Mouse (Mus musculus): ENCODE measurements around the gene Ankrd2. TPM values are rescaled to one million over a fixed set of nuclear protein-coding genes. Genes with fewer than 3 reads are reported as not detected.
A peak's percentile ranks its signal among the peaks of the same experiment; 100 is the strongest.

Ankrd2 gene
- polyA plus RNA-seq (2014; fragmentation: Nextera tagmentation; extraction: Ambion mirVana) = 0.30 TPM in 1 of 2 replicates, not detected in the other

DNA sequence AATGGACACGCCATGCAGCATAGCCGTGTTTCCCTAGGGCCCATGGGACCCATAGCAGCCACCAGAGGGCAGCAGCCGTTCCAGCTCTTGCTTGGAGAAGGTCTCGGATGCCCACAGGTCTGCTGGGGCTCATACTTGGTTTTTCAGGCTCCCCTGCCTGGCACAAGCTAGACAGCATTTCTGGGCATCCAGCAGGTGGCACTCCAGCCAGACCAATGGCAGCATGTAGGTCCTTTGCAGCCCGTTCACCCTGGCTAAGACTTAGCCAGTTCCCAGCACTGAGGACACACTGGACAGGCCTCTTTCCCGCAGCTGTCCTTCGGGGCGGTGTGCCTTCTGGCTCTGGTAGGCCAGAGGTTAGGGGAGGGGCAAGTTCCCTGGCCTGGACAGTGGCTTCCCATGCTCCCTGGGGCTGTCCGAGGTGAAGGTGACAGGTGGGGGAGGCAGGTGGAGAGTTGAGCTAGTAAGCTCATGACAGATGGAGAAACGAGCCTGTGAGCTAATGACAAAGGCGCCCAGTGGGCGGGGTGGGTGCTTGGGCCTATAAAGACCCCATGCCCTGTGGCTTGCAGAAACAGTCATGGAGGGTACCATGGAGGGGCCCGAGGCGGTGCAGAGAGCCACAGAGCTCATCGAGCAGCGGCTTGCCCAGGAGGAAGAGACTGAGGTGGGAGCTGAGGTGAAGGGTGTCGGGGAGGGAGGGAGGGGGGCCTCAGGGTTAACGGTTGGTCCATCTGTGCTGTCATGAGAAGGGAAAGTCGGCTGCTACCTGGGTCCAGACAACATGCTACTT, at the start of gene Ankrd2:
Gene Ankrd2, plus strand, starts transcription at position 545 of the 793 bp plus-strand sequence.
- H3K27ac ChIP-seq (ENCODE audit: low read length) = no peak within 1 kb of the TSS

GRCm38 (mm10) chr19:41987206-41987605, 48.6 kb upstream of the Ankrd2 start:
- H3K27me3 ChIP-seq (ENCODE audit: control insufficient read depth, insufficient read depth, low read length) = no peaks in the 10 kb centered on the region
- ATAC-seq (ENCODE audit: insufficient number of reproducible peaks, insufficient read depth, low FRiP score, low read depth) = no peak

More for the DNA sequence above, at the start of gene Ankrd2:
- no peak within 1 kb of the TSS for H3K9ac ChIP-seq (replicated peaks; ENCODE audit: low read depth, low read length)
- H3K4me3 ChIP-seq (ENCODE audit: low read depth, low read length) = no peak within 1 kb of the TSS
- H3K4me2 ChIP-seq (replicated peaks; ENCODE audit: low read depth, low read length) = no peak within 1 kb of the TSS
- ATAC-seq (ENCODE audit: insufficient number of reproducible peaks, insufficient read depth, low FRiP score, low read depth) = peak; percentile 77; the same call in 1 of the 2 replicates
- no peaks in the 10 kb centered on the region for H3K27me3 ChIP-seq (ENCODE audit: control insufficient read depth, insufficient read depth, low read length)
- H3K9me3 ChIP-seq (ENCODE audit: control insufficient read depth, low read depth, low read length) = no peaks in the 10 kb centered on the region
- 64% methylated on average over 19 of the region's 19 CpGs for WGBS
- H3K36me3 ChIP-seq (ENCODE audit: control insufficient read depth, insufficient read depth, low read length) = peaks cover 6% of the 10 kb centered on the region; the same call in 1 of the 2 replicates
- 0 out of 2 replicates have a peak, but pooled peaks cover 3% of the 10 kb centered on the region for H3K4me1 ChIP-seq (ENCODE audit: control insufficient read depth, insufficient read depth, low read length)

GRCm38 (mm10) chr19:41989810-41990209, 46.0 kb upstream of the Ankrd2 start:
- Histone ChIP-seq H3K4me2 (replicated peaks; ENCODE audit: low read depth, low read length) (no peak overlapping the region), H3K9me3 (ENCODE audit: control insufficient read depth, low read depth, low read length) (no peaks in the 10 kb centered on the region), H3K27me3 (ENCODE audit: control insufficient read depth, insufficient read depth, low read length) (no peaks in the 10 kb centered on the region), H3K27ac (ENCODE audit: low read length) (no peak overlapping the region), H3K4me1 (ENCODE audit: control insufficient read depth, insufficient read depth, low read length) (peaks cover 14% of the 10 kb centered on the region; the same call in 1 of the 2 replicates), H3K9ac (replicated peaks; ENCODE audit: low read depth, low read length) (no peak overlapping the region), H3K36me3 (ENCODE audit: control insufficient read depth, insufficient read depth, low read length) (no peaks in the 10 kb centered on the region), H3K4me3 (ENCODE audit: low read depth, low read length) (no peak overlapping the region)
- no peak for ATAC-seq (ENCODE audit: insufficient number of reproducible peaks, insufficient read depth, low FRiP score, low read depth)
- 79% methylated on average over 6 of the region's 6 CpGs for WGBS

More at GRCm38 (mm10) chr19:41987206-41987605, 48.6 kb upstream of the Ankrd2 start:
- Histone ChIP-seq H3K9me3 (ENCODE audit: control insufficient read depth, low read depth, low read length) (no peaks in the 10 kb centered on the region), H3K9ac (replicated peaks; ENCODE audit: low read depth, low read length) (no peak overlapping the region), H3K4me2 (replicated peaks; ENCODE audit: low read depth, low read length) (no peak overlapping the region), H3K36me3 (ENCODE audit: control insufficient read depth, insufficient read depth, low read length) (no peaks in the 10 kb centered on the region), H3K27ac (ENCODE audit: low read length) (no peak overlapping the region), H3K4me3 (ENCODE audit: low read depth, low read length) (no peak overlapping the region), H3K4me1 (ENCODE audit: control insufficient read depth, insufficient read depth, low read length) (peaks cover 5% of the 10 kb centered on the region; the same call in 1 of the 2 replicates)
- WGBS = 74% methylated on average over 4 of the region's 4 CpGs

- H3K4me2 ChIP-seq (replicated peaks; ENCODE audit: low read depth, low read length) = no peak overlapping the region
Measured at GRCm38 (mm10) chr19:41991926-41992477, 43.8 kb upstream of the Ankrd2 start.

GRCm38 (mm10) chr19:41992971-41993370, 42.8 kb upstream of the Ankrd2 start:
- no peaks in the 10 kb centered on the region for H3K9me3 ChIP-seq (ENCODE audit: control insufficient read depth, low read depth, low read length)
- no peaks in the 10 kb centered on the region for H3K36me3 ChIP-seq (ENCODE audit: control insufficient read depth, insufficient read depth, low read length)
- no peak overlapping the region for H3K4me2 ChIP-seq (replicated peaks; ENCODE audit: low read depth, low read length)
- H3K27ac ChIP-seq (ENCODE audit: low read length) = no peak overlapping the region
- no peak overlapping the region for H3K9ac ChIP-seq (replicated peaks; ENCODE audit: low read depth, low read length)
- H3K27me3 ChIP-seq (ENCODE audit: control insufficient read depth, insufficient read depth, low read length) = no peaks in the 10 kb centered on the region
- H3K4me1 ChIP-seq (ENCODE audit: control insufficient read depth, insufficient read depth, low read length) = peaks cover 17% of the 10 kb centered on the region; the same call in 1 of the 2 replicates
- no peak overlapping the region for H3K4me3 ChIP-seq (ENCODE audit: low read depth, low read length)
- no peak for ATAC-seq (ENCODE audit: insufficient number of reproducible peaks, insufficient read depth, low FRiP score, low read depth)
- WGBS = 69% methylated on average over 2 of the region's 2 CpGs

More at GRCm38 (mm10) chr19:41991926-41992477, 43.8 kb upstream of the Ankrd2 start:
- Histone ChIP-seq H3K9ac (replicated peaks; ENCODE audit: low read depth, low read length) (no peak overlapping the region), H3K36me3 (ENCODE audit: control insufficient read depth, insufficient read depth, low read length) (no peaks in the 10 kb centered on the region), H3K27ac (ENCODE audit: low read length) (no peak overlapping the region), H3K27me3 (ENCODE audit: control insufficient read depth, insufficient read depth, low read length) (no peaks in the 10 kb centered on the region), H3K4me3 (ENCODE audit: low read depth, low read length) (no peak overlapping the region), H3K9me3 (ENCODE audit: control insufficient read depth, low read depth, low read length) (no peaks in the 10 kb centered on the region), H3K4me1 (ENCODE audit: control insufficient read depth, insufficient read depth, low read length) (peaks cover 14% of the 10 kb centered on the region; the same call in 1 of the 2 replicates)
- no peak for ATAC-seq (ENCODE audit: insufficient number of reproducible peaks, insufficient read depth, low FRiP score, low read depth)
- WGBS = 47% methylated on average over 6 of the region's 6 CpGs

DNA sequence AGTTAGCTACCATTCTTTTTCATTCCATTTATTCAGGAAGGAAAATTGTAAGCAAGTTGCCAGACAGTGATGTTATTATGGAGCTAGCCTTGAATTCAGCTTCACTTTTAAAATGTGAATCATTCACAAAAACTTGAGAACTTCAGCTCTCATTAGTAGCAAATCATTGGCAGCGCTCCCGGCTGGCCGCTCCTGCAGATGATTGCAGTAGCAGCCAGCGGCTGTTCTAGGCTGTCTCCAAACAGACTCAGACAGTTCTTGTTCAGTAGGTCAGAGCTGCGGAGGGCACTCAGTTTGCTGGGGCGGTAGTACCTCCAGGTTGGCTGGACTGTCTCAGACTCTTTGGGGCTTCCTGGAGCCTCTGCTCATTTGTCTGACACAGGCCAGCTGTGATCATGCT, 42.3 kb upstream of the Ankrd2 start:
- no peak for ATAC-seq (ENCODE audit: insufficient number of reproducible peaks, insufficient read depth, low FRiP score, low read depth)
- no peaks in the 10 kb centered on the region for H3K9me3 ChIP-seq (ENCODE audit: control insufficient read depth, low read depth, low read length)
- 35% methylated on average over 6 of the region's 6 CpGs for WGBS
- H3K27me3 ChIP-seq (ENCODE audit: control insufficient read depth, insufficient read depth, low read length) = no peaks in the 10 kb centered on the region
- no peaks in the 10 kb centered on the region for H3K36me3 ChIP-seq (ENCODE audit: control insufficient read depth, insufficient read depth, low read length)
- no peak overlapping the region for H3K9ac ChIP-seq (replicated peaks; ENCODE audit: low read depth, low read length)
- H3K4me3 ChIP-seq (ENCODE audit: low read depth, low read length) = no peak overlapping the region
- H3K4me1 ChIP-seq (ENCODE audit: control insufficient read depth, insufficient read depth, low read length) = peaks cover 17% of the 10 kb centered on the region; the same call in 1 of the 2 replicates
- no peak overlapping the region for H3K27ac ChIP-seq (ENCODE audit: low read length)
- no peak overlapping the region for H3K4me2 ChIP-seq (replicated peaks; ENCODE audit: low read depth, low read length)

DNA sequence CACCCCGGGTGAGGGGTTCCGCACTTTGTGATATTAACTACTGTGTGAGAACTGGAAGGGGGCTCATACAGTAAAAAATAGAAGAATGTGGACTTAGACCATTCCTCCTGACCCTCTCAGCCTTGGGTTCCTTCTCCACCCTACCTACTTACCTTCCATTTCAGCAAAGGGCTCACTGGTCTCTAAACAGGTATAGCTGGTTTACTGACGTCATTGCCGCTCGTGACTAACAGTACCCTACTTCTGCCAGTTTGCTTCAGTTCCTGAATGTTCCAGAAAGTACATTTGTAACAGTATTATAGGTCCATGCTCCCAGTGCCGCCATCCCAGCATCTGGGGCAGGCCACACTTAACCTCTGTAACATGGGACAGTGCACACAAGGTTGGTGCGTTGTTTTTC, 41.8 kb upstream of the Ankrd2 start:
- ATAC-seq (ENCODE audit: insufficient number of reproducible peaks, insufficient read depth, low FRiP score, low read depth) = no peak
- Histone ChIP-seq H3K9me3 (ENCODE audit: control insufficient read depth, low read depth, low read length) (no peaks in the 10 kb centered on the region), H3K4me1 (ENCODE audit: control insufficient read depth, insufficient read depth, low read length) (peaks cover 20% of the 10 kb centered on the region; the same call in 1 of the 2 replicates), H3K27me3 (ENCODE audit: control insufficient read depth, insufficient read depth, low read length) (no peaks in the 10 kb centered on the region), H3K9ac (replicated peaks; ENCODE audit: low read depth, low read length) (no peak overlapping the region), H3K36me3 (ENCODE audit: control insufficient read depth, insufficient read depth, low read length) (no peaks in the 10 kb centered on the region), H3K4me3 (ENCODE audit: low read depth, low read length) (no peak overlapping the region), H3K27ac (ENCODE audit: low read length) (no peak overlapping the region), H3K4me2 (replicated peaks; ENCODE audit: low read depth, low read length) (no peak overlapping the region)
- 84% methylated on average over 7 of the region's 7 CpGs for WGBS

DNA sequence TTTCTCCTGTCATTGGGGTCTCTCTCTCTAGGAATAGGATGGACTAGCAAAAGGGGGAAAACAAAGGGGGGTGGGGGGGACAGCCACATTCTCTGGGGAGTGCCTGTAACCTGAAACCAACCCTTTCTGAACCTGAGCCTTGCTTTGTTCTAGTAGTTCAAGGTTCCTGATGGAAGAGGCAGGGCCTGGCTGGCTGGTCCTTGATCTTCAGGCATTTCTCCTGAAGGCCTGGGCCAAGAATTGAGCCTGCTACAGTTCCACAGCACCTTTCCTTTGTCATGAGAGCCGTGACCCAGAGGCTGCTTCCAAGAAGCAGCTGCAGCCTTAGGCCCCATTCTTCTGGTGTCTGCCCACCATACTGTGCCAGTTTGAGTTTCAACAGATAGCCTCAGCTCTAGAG, 40.3 kb upstream of the Ankrd2 start:
- Histone ChIP-seq H3K36me3 (ENCODE audit: control insufficient read depth, insufficient read depth, low read length) (no peaks in the 10 kb centered on the region), H3K9me3 (ENCODE audit: control insufficient read depth, low read depth, low read length) (no peaks in the 10 kb centered on the region), H3K4me3 (ENCODE audit: low read depth, low read length) (no peak overlapping the region), H3K4me1 (ENCODE audit: control insufficient read depth, insufficient read depth, low read length) (peaks cover 30% of the 10 kb centered on the region; the same call in 1 of the 2 replicates), H3K9ac (replicated peaks; ENCODE audit: low read depth, low read length) (no peak overlapping the region), H3K27me3 (ENCODE audit: control insufficient read depth, insufficient read depth, low read length) (no peaks in the 10 kb centered on the region), H3K4me2 (replicated peaks; ENCODE audit: low read depth, low read length) (no peak overlapping the region), H3K27ac (ENCODE audit: low read length) (no peak overlapping the region)
- ATAC-seq (ENCODE audit: insufficient number of reproducible peaks, insufficient read depth, low FRiP score, low read depth) = no peak
- WGBS = 46% methylated on average over 1 of the region's 1 CpGs
